Mouse (Mus musculus) central nervous system, embryonic 18 days (tissue): ENCODE measurements around the gene Fam49a. TPM values are rescaled to one million over a fixed set of nuclear protein-coding genes. Genes with fewer than 3 reads are reported as not detected.

Source experiments
- polyA plus RNA-seq: library from polyadenylated mRNA; depleted of rRNA; stranded (reverse); fragments of >200 nt; gene quantifications from 2 replicates; pipeline ENCODE4 v1.2.3, GENCODE M21; 2012; rRNA removed

Gene Fam49a
- polyA plus RNA-seq: 62.5 and 74.4 TPM in 2 replicates

GRCm38 (mm10) chr12:12261987-12262971 lies at the start of gene Fam49a:
Gene Fam49a (plus strand): TSS chr12:12262139.

